Mouse (Mus musculus): ENCODE measurements around the gene Tgfbrap1.

Tgfbrap1 gene

DNA sequence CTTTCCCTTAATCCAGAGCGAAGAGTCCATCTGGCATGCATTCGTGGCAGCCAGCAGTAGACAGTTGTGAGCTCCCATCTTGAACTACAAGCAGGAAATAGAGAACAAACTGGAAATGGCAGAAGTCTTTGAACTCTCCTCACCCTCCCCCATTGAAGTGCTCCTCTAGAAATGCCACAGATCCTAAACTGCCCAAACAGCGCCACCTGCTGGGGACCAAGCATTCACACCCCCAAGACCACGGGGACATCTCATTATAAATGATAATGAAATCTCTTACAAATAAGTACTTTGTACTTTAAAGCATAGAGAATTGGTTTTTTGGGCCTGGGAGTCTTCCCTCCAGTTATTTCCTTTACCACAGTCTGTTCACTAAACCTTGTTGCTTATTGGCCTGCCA, 12.1 kb upstream of the Tgfbrap1 start:
- DNase-seq (ENCODE audit: low read depth) = peak; percentile 83

- DNase-seq (ENCODE audit: low read depth) = no peak
Observed at GRCm38 (mm10) chr1:43108729-43109128, 10.3 kb upstream of the Tgfbrap1 start.

GRCm38 (mm10) chr1:43094206-43094605, 4.2 kb downstream of the Tgfbrap1 start:
- DNase-seq (ENCODE audit: low read depth) = no peak

DNA sequence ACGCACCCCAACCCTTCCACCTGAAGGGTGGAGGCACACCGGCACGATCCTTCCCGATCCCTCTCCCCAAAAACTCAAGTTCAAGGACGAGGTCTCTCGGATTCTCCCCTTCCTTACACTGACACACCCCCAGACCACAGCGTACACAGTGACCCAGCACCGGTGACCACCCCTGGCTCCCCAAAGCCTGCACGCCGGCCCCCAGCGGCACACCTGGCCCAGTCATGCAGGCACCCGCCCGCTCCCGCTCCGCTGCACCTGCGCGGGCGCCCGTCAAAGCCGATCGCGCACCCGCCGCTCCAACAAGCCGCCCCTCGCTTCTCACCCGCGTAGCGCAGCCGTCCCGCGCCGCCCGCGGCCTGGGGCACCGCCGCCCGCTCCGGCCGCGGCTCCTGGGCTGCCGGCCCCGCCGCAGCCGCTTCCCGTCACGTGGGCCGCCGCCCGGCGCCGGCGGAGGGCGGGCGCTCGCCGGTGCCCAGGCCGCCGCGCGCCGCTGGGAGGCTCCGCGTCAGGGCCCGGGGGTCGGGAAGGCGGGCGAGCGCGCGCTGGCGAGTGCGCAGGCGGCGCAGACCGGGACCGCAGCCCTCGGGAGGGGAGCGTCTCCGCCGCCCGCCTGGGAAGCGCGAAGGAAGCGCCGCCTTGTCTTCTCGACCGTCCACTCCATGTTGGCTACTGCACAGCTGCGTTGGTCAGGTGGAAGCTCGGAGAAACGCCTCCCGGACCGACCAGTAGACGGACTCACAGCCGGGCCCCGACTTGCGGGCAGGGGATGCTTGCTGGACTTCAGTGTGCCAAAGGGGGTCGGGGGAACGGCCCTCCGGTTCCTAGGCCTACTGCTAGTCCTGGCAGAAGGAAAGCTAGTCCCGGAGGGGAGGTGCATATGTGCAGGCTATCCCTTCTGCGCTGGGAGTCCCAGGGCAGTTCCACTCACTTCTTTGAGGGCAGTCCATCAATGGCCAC, 6.1 kb downstream of the Tgfbrap1 start:
- DNase-seq (ENCODE audit: low read depth) = peak; percentile 56

- DNase-seq (ENCODE audit: low read depth) = peak; percentile 64
Observed at GRCm38 (mm10) chr1:43091306-43092055, 7.0 kb downstream of the Tgfbrap1 start.

GRCm38 (mm10) chr1:43090418-43090817, 8.0 kb downstream of the Tgfbrap1 start:
- no peak for DNase-seq (ENCODE audit: low read depth)

DNA sequence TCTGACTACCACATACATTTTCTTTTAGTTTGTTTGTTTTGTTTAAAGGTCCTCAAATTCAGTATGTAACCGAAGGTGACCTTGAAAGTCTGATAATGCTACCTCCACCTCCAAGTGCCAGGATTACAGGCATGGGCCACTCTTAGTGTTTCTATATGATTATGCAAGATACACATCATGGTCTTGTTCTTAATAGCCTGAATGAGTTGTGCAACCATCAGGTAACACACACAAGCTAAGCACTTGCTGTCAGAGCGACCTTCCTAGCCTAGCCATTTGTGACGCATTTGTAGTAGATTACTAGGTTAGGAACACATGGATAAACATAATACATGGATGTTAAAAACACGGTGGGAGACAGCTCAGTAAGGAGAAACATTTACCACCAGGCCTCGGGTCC, 15.5 kb downstream of the Tgfbrap1 start:
- DNase-seq (ENCODE audit: low read depth) = no peak

DNA sequence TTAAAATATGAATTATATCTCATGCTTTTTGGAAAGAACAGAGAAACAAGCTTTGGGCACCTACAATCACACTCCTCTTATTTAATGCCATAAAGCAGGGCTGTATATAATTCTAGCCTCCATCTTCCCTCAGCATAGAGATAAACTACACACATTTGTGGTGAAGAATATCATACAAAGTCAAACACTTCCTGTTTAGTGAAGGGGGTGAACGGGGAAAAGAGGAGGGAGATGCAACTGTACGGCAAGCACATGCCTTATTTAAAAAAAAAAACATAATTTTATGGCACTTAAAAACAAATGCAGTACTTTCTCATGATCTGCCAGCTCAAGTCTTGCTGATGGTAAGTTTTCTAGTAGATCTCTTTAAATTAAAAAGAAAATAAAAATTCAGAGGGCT, 20.3 kb downstream of the Tgfbrap1 start:
- no peak for DNase-seq (ENCODE audit: low read depth)

DNA sequence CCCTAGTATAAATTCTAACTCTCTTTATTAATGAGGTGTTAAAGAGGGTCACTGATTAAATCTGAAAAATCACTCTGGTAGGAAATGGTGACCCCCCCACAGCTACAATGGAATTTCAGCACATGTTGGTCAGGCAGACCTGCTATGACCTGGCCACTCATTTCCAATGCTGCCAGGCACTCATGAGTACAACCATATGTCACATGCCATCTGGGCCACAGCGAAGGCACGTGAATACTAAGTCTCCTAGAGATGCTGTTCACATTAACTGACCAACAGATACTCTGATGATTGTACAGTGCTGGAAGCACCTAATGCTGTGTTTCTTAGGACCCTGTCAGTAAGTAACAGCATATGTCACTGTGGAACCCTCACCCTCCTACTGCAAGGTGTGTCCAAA, 23.6 kb downstream of the Tgfbrap1 start:
- DNase-seq (ENCODE audit: low read depth) = no peak

DNA sequence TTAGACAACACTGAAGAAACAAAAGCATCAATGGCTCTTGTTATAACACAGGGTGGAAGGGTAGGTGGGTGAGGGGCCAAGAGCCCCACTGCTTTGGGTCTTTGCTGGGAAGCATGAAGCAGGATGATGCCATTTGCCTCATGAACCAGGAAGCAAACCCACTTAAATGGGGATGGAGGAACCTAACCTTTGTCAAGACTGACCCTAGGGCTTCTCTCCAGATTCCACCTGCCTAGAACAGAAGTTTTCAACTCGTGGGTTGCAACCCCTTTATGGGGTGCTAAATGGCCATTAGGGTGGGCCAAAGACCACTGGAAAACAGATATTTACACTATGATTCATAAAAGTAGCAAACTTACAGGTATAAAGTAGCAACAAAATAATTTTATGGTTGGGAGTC, 25.9 kb downstream of the Tgfbrap1 start:
- no peak for DNase-seq (ENCODE audit: low read depth)

DNA sequence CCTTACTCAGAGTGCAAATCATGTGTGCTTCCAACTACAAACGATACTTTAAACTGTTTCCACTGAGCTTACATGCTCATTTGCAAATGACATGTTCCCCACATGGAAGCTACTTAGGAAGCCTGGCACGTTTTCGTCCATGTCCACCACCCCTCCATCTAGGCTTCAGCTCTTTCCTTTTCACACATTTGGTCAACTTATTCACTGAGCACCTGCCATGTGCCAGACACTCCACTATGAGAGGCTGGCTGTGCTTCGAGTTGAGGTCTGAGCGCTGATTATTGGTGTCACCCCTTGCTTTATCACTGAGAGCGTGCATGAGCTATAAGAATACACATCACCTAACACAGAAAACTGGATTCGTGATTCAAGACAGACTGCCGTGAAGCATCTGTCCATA, 26.4 kb downstream of the Tgfbrap1 start:
- DNase-seq (ENCODE audit: low read depth) = no peak

DNA sequence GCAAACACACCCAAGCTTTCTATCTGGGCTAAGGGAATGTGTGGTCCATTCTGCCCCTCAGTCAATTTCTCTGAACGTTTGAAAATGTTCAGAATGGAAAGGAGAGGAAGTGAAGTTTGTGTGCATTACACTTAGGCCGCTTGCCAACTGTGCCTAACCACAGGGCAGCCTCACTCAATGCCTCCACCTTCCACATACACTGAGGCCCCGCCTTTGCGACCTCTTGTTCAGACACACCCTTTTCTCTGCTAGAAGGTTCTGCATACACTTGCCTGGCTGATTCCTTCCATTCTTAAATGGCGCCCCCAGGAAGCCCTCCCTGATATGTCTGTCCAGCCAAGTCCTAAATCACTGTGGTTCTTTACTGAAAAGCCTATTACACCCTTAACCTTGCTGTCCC, 27.7 kb downstream of the Tgfbrap1 start:
- DNase-seq (ENCODE audit: low read depth) = peak; percentile 77

GRCm38 (mm10) chr1:43067551-43067950, 30.9 kb downstream of the Tgfbrap1 start:
- no peak for DNase-seq (ENCODE audit: low read depth)

DNA sequence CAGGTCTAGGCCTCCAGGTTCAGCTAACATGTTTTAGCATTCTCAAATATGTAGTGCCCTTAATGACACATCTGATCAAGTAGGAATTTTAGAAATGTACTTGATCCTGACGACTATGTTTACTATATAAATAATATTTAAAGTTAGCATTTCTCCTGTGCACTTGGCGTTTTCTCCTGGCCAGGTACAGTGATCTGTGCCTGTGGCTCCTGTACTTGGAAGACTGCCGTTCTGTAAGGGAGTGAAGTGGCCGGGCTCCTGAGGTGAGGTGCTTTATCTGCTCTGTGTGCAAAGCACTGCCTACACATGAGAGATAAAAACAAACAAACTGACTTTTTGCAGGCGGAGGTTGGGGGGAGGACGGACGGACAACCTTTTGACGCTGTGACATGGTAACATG, 31.9 kb downstream of the Tgfbrap1 start:
- no peak for DNase-seq (ENCODE audit: low read depth)

DNA sequence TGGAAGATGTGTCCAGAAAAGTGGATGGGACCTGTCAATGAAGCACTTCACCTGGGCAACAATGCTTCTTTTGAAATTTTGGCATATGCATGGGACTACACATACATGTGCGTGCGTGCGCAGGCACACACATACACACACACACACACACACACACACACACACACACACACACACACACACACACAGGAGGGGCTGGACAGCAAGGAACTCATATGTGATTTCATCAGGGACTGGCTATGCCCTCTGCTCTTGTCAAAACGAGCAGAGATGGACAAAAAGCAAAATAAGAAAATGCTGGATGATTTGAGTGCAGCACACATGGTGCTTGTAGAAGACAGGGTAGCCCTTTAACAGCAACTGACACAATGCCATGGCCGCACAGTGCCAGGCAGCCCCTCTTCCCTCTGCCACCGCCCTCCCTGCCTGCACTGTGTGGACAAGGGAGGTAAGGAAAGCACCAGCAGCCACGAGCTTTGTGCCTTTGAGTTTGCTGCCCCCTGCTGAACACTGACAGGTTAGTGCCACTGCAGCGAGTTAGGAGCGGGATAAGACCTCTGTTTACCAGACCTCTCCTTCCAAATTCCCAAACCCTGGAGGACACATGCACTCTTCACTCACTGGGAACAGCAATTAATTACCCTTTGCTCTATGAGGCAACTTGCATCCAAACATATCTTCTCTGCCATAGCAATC, 32.7 kb downstream of the Tgfbrap1 start:
- peak; percentile 61 for DNase-seq (ENCODE audit: low read depth)

GRCm38 (mm10) chr1:43051903-43052302, 46.5 kb downstream of the Tgfbrap1 start:
- DNase-seq (ENCODE audit: low read depth) = peak; percentile 18

GRCm38 (mm10) chr1:43047811-43048210, 50.6 kb downstream of the Tgfbrap1 start:
- no peak for DNase-seq (ENCODE audit: low read depth)

DNA sequence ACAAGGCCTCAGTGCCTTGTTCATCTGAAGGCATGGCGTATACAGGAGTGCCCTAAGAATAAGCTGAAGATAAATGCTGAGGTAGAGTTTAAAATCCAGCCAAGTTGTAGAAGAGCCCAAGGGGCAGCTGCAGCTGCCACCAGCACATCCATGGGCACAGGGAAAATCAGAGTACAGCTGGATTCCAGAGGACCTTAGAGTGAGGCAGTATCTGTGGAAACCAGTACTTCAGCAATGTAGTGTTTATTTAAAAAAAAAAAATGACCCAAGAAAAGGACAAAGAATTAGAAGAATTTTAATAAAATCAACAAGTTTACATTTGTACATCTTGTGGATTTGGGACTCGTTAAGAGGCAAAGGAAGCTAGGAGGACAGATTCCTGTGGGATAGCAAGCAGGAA, 51.4 kb downstream of the Tgfbrap1 start:
- no peak for DNase-seq (ENCODE audit: low read depth)

DNA sequence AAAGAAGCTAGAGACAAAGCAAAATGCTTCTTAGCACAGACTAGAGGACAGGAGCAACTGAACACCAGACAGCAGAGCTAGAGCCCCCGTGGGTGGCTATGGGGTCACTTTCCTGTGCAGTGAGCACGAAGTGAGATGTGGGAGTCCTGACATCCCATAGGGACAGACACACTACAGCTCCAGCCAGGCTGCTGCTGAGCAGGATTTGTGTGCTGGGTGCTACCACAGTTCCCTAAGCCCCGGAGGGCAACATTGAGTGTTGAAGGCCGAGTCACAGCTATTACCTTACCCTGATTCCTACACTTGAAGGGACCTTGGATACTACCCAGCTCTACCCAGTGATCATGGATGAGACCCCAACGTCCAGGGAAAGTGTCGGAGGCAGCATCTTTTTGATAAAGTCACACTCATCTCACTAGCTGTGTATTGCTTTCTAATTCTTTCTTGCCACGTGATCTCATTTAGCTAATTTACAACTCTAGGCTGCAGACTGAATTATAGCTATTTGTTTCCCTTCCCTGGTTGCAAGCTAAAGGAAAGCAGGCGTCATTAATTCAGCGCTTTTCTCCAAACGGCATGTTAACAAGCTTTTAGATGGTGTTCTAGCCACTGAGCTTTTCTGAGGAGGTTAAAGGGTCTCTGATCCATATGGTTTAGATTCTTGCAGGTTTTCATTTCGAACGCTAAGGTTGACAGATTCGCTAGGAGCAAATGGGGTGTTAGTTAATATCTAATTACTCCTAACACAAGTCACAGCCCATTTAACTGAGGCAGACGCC, 53.0 kb downstream of the Tgfbrap1 start:
- DNase-seq (ENCODE audit: low read depth) = no peak

DNA sequence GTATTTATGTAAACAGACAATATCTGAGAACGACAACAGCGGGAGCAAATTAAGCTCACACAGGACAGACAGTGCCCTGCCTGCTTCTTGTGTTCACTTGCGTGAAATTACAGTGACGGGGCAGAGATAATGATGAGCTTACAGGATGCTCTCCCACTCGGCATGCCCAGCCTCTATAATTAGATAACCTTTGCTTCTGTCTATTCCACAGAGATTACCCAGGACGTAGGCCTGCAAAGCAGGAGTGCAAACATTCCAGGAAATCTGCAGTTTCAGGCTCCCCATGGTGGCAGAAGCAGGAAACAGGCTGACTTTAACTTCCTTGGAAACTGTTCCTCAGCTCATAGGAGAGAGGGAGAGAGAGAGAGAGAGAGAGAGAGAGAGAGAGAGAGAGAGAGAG, 56.2 kb downstream of the Tgfbrap1 start:
- DNase-seq (ENCODE audit: low read depth) = no peak

- no peak for DNase-seq (ENCODE audit: low read depth)
Observed at GRCm38 (mm10) chr1:43036014-43036413, 62.4 kb downstream of the Tgfbrap1 start.
